Mouse (Mus musculus) neural tube, embryonic 15.5 days (tissue): ENCODE data around the gene Tcl1b3. TPM values are rescaled to one million over a fixed set of nuclear protein-coding genes. Genes with fewer than 3 reads are reported as not detected.
"Not testable (repeated sequence)": the region's sequence is repeated elsewhere in the genome, so short reads cannot be mapped to it uniquely, and the experiment has no call there.

Experiments used
- ATAC-seq: fragments of 200-750 bp; cut with Nextera tagmentation; 2 replicates; pipeline ENCODE4 v1.8.0; 2017; ENCODE audit warnings: mild to moderate bottlenecking, moderate TSS enrichment, moderate library complexity; ENCODE audit not compliant: low FRiP score
- H3K27ac ChIP-seq: fragments of 300-500 bp; sonication (generic); replicated peaks from 2 replicates; pipeline ENCODE4 v1.5.1; 2015; ENCODE audit warnings: mild to moderate bottlenecking, inconsistent platforms
- H3K27me3 ChIP-seq: fragments of 300-500 bp; sonication (generic); replicated peaks from 2 replicates; pipeline ENCODE4 v1.6.1; 2015; ENCODE audit warnings: inconsistent platforms
- H3K36me3 ChIP-seq: fragments of 300-500 bp; sonication (generic); 2 replicates; pipeline ENCODE4 v1.6.1; 2015; ENCODE audit warnings: inconsistent platforms
- H3K4me1 ChIP-seq: fragments of 300-500 bp; sonication (generic); 2 replicates; pipeline ENCODE4 v1.6.1; 2015; ENCODE audit warnings: inconsistent platforms
- H3K4me2 ChIP-seq: fragments of 300-500 bp; sonication (generic); 2 replicates; pipeline ENCODE4 v1.6.1; 2015; ENCODE audit warnings: inconsistent platforms, mild to moderate bottlenecking, moderate library complexity
- H3K4me3 ChIP-seq: fragments of 300-500 bp; sonication (generic); replicated peaks from 2 replicates; pipeline ENCODE4 v1.5.1; 2015; ENCODE audit warnings: mild to moderate bottlenecking, inconsistent platforms
- H3K9ac ChIP-seq: fragments of 300-500 bp; sonication (generic); replicated peaks from 2 replicates; pipeline ENCODE4 v1.6.1; 2015; ENCODE audit warnings: mild to moderate bottlenecking, inconsistent platforms
- H3K9me3 ChIP-seq: fragments of 300-500 bp; sonication (generic); replicated peaks from 2 replicates; pipeline ENCODE4 v1.6.1; 2016; ENCODE audit warnings: inconsistent platforms
- WGBS: fragments of 180-500 bp; shearing (Covaris S2); methylation state at CpG from one replicate; pipeline ENCODE4 v1.1.7; 2015; ENCODE audit warnings: mixed read lengths; 5-methylcytosine and 5-hydroxymethylcytosine counted together
- polyA plus RNA-seq: library from polyadenylated mRNA; unstranded; fragments of >200 nt; fragmentation: Nextera tagmentation; extraction: Ambion mirVana; gene quantifications from 2 replicates; pipeline ENCODE4 v1.2.1, GENCODE M21; 2015

Gene Tcl1b3
- polyA plus RNA-seq, 1 experiment from 2014 or later = not detected

- H3K36me3 ChIP-seq, H3K9me3 ChIP-seq, H3K4me3 ChIP-seq, H3K27me3 ChIP-seq, H3K9ac ChIP-seq, ATAC-seq, H3K27ac ChIP-seq, H3K4me2 ChIP-seq, H3K4me1 ChIP-seq: not testable (repeated sequence)
- WGBS = 56% methylated on average over 2 of the region's 2 CpGs
Observed at GRCm38 (mm10) chr12:105188980-105189379, 1.9 kb upstream of the Tcl1b3 start.

GRCm38 (mm10) chr12:105199684-105200497 lies 9.0 kb downstream of the Tcl1b3 start:
- WGBS = 29% methylated on average over 7 of the region's 7 CpGs
- H3K9me3 ChIP-seq = not testable (repeated sequence)

GRCm38 (mm10) chr12:105201657-105202056 lies 10.8 kb downstream of the Tcl1b3 start, which contains the start of gene Tcl1b4:
Gene Tcl1b4, plus strand, starts transcription at chr12:105201957.
- H3K4me1 ChIP-seq, H3K4me2 ChIP-seq, H3K9me3 ChIP-seq, H3K4me3 ChIP-seq, H3K27me3 ChIP-seq, H3K27ac ChIP-seq, H3K9ac ChIP-seq, H3K36me3 ChIP-seq, ATAC-seq: not testable (repeated sequence)
- WGBS = 78% methylated on average over 1 of the region's 1 CpGs

More at GRCm38 (mm10) chr12:105199684-105200497, 9.0 kb downstream of the Tcl1b3 start:
- ATAC-seq, H3K27me3 ChIP-seq, H3K4me1 ChIP-seq, H3K4me2 ChIP-seq, H3K27ac ChIP-seq, H3K36me3 ChIP-seq, H3K4me3 ChIP-seq, H3K9ac ChIP-seq: not testable (repeated sequence)

- ATAC-seq = no peak
- H3K9me3 ChIP-seq = no peaks in the 10 kb centered on the region
- H3K36me3 ChIP-seq = no peaks in the 10 kb centered on the region
- H3K9ac ChIP-seq = no peak overlapping the region
- H3K4me1 ChIP-seq = no peaks in the 10 kb centered on the region
- no peaks in the 10 kb centered on the region for H3K27me3 ChIP-seq
- H3K4me3 ChIP-seq = no peak overlapping the region
- 78% methylated on average over 1 of the region's 1 CpGs for WGBS
- H3K27ac ChIP-seq = no peak overlapping the region
- H3K4me2 ChIP-seq = no peak overlapping the region
Observed at GRCm38 (mm10) chr12:105207071-105207470, 16.2 kb downstream of the Tcl1b3 start.

- no peak for ATAC-seq
- H3K4me3 ChIP-seq = no peak overlapping the region
- 94% methylated on average over 1 of the region's 1 CpGs for WGBS
- H3K27me3 ChIP-seq = no peaks in the 10 kb centered on the region
- H3K4me2 ChIP-seq = no peak overlapping the region
- no peak overlapping the region for H3K27ac ChIP-seq
- H3K36me3 ChIP-seq = no peaks in the 10 kb centered on the region
- H3K9me3 ChIP-seq = no peaks in the 10 kb centered on the region
- no peak overlapping the region for H3K9ac ChIP-seq
- H3K4me1 ChIP-seq = no peaks in the 10 kb centered on the region
Observed at GRCm38 (mm10) chr12:105208441-105208840, 17.6 kb downstream of the Tcl1b3 start.

- ATAC-seq = no peak
- 97% methylated on average over 7 of the region's 7 CpGs for WGBS
- Histone ChIP-seq H3K36me3 (no peaks in the 10 kb centered on the region), H3K27ac (no peak overlapping the region), H3K4me2 (no peak overlapping the region), H3K9me3 (no peaks in the 10 kb centered on the region), H3K4me1 (no peaks in the 10 kb centered on the region), H3K27me3 (no peaks in the 10 kb centered on the region), H3K4me3 (no peak overlapping the region), H3K9ac (no peak overlapping the region)
Observed at GRCm38 (mm10) chr12:105209231-105209630, 18.4 kb downstream of the Tcl1b3 start.

- Histone ChIP-seq H3K4me3 (no peak overlapping the region), H3K4me1 (no peaks in the 10 kb centered on the region), H3K9ac (no peak overlapping the region), H3K9me3 (no peaks in the 10 kb centered on the region), H3K36me3 (no peaks in the 10 kb centered on the region), H3K27ac (no peak overlapping the region), H3K4me2 (no peak overlapping the region), H3K27me3 (no peaks in the 10 kb centered on the region)
- whole genome bisulfite sequencing = 93% methylated on average over 7 of the region's 7 CpGs
- no peak for ATAC-seq
Observed at GRCm38 (mm10) chr12:105217101-105217760, 26.4 kb downstream of the Tcl1b3 start.

GRCm38 (mm10) chr12:105222601-105223319 lies 31.9 kb downstream of the Tcl1b3 start, which contains the start of gene Tcl1:
Gene Tcl1, minus strand, starts transcription at chr12:105222793.
- H3K36me3 ChIP-seq = no peaks in the 10 kb centered on the region
- no peak within 1 kb of the TSS for H3K4me3 ChIP-seq
- H3K9me3 ChIP-seq = no peaks in the 10 kb centered on the region
- no peaks in the 10 kb centered on the region for H3K4me1 ChIP-seq
- H3K27ac ChIP-seq = no peak within 1 kb of the TSS
- WGBS = 94% methylated on average over 22 of the region's 22 CpGs
- H3K27me3 ChIP-seq = no peaks in the 10 kb centered on the region
- H3K9ac ChIP-seq = no peak within 1 kb of the TSS
- H3K4me2 ChIP-seq = no peak within 1 kb of the TSS
- no peak for ATAC-seq

GRCm38 (mm10) chr12:105224621-105225320 lies 33.9 kb downstream of the Tcl1b3 start:
- Histone ChIP-seq H3K4me1 (no peaks in the 10 kb centered on the region), H3K27me3 (no peaks in the 10 kb centered on the region), H3K9me3 (no peaks in the 10 kb centered on the region), H3K27ac (no peak overlapping the region), H3K36me3 (no peaks in the 10 kb centered on the region), H3K4me3 (no peak overlapping the region), H3K4me2 (no peak overlapping the region), H3K9ac (no peak overlapping the region)
- no peak for ATAC-seq
- 41% methylated on average over 16 of the region's 16 CpGs for WGBS

- Histone ChIP-seq H3K27ac (no peak overlapping the region), H3K9me3 (no peaks in the 10 kb centered on the region), H3K36me3 (no peaks in the 10 kb centered on the region), H3K4me1 (0 out of 2 replicates have a peak, but pooled peaks cover 3% of the 10 kb centered on the region), H3K4me2 (no peak overlapping the region), H3K4me3 (no peak overlapping the region), H3K27me3 (no peaks in the 10 kb centered on the region), H3K9ac (no peak overlapping the region)
- whole genome bisulfite sequencing = 56% methylated on average over 11 of the region's 11 CpGs
- ATAC-seq = no peak
Observed at GRCm38 (mm10) chr12:105234362-105234761, 43.5 kb downstream of the Tcl1b3 start.

- no peak overlapping the region for H3K4me3 ChIP-seq
- H3K9ac ChIP-seq = no peak overlapping the region
- WGBS = 84% methylated on average over 3 of the region's 3 CpGs
- H3K9me3 ChIP-seq = no peaks in the 10 kb centered on the region
- no peak overlapping the region for H3K27ac ChIP-seq
- H3K27me3 ChIP-seq = no peaks in the 10 kb centered on the region
- H3K4me2 ChIP-seq = no peak overlapping the region
- ATAC-seq = no peak
- no peaks in the 10 kb centered on the region for H3K36me3 ChIP-seq
- H3K4me1 ChIP-seq = 0 out of 2 replicates have a peak, but pooled peaks cover 3% of the 10 kb centered on the region
Observed at GRCm38 (mm10) chr12:105235091-105235490, 44.2 kb downstream of the Tcl1b3 start.
